Mouse (Mus musculus): Measurements from ENCODE around the gene Olfr313.
A peak's percentile ranks its signal among the peaks of the same experiment; 100 is the strongest.

Gene Olfr313

DNA sequence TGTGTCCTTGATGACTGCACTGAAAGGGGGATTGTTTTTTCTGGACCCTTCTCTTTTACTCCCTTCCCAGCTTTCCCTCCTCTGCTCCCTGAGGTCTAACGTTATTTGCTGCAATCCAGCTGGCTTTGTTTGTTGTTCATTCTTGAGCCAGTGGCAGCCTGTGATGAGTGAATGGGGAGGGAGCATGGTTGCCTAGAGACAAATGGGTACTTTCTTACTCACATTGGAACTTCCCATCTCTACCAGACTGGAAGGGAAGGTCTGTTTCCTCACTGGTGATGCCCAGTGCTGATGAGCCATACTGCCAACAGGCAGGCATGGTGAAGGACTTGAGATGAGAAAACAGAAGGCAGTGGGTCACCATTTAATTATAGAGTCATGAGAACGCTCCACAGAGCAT lies 34.9 kb downstream of the Olfr313 start:
- no peak for DNase-seq (ENCODE audit: low spot score)

DNA sequence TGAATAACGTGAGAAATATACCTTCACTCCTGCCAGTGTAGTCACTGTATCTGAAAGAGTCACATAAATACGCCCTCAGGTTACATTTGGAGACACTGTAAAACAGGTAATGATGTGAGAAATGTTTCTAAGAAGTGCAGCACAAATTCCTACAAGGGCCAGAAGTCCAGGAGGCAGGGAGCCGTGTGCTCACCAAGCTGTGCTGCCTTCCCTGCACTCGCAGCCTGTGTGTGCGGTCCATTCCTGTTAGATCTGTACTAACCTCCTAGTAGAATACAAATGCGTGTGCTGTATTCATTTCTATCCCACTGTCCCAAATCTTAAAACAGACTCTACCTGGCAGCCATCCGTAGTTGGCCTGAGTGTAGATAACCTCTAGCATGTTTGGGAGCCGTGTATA lies 45.9 kb downstream of the Olfr313 start:
- DNase-seq (ENCODE audit: low spot score), result no peak

DNA sequence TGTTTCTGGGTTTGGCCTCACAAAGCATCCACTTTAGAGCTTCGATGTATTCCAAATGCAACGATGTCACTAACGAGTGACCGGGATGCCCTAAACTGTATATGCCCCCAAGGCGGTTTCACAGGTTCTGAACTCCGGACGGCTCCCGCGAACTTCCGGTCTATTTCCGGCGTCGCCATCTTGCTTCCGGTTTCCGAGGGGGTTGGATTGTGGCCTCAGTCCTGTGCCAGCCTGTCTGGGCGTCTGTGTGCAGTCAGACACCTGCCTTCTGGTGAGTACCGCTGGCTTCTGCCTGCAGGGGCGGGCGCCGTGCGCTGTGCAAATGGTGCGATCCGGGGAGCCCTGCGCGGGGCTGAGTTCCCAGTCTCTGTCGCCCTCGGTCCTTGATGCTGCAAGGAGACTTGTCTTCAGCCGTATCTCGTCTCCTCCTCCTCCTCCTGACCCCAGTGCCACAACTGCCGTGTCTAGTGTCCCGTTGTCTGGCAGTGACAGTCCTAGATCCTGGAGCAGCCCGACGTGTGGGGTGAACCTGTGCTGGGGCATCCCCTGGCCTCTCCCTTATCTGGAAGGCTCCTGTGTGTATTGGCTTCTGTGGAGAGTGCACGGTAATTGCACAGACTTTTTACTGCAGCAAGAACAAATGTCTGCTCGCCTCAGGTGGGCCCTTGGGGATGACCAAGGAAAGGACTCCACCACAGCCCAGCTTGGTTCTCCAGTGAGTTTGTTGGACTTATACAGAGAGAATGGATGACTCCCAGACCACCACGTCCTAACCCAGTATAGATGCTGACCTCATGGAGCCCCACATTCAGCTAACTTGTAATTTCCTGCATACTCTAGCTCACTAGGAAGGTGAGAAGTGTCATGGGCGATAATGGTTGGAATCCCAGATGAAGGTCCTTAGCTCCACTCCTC lies 52.5 kb downstream of the Olfr313 start, which contains the start of gene 2810021J22Rik:
TSS of gene 2810021J22Rik (plus strand) at position 178 of the 915 bp plus-strand sequence.
- DNase-seq (ENCODE audit: low spot score), result peak; percentile 73

DNA sequence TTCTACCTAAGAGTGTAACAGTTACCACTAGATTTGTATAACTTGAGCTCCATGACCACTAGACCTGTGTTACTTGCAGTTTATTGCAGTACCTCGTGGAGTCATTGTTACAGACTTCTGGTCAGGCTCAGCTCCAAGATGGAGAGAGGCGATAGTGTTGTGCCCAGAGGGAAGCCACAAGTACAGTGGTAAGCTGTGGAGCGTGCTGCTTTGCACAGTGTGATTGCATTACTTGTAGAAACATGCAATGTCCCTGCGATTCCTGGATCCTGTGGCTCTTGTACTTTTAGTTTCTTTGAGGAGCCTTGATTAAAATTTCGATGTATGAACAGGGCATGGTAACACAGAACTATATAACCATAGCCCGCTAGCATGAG lies 53.1 kb downstream of the Olfr313 start:
- no peak for DNase-seq (ENCODE audit: low spot score)
